Mouse (Mus musculus): Measurements from ENCODE around the gene Nr2c2ap.

Nr2c2ap gene

GRCm38 (mm10) chr8:70131166-70131883 is at the start of gene Nr2c2ap:
Gene Nr2c2ap, plus strand, starts transcription at chr8:70131333.
- H3K27me3 ChIP-seq (ENCODE audit: control insufficient read depth, insufficient read depth, low read length, poor library complexity, severe bottlenecking), result no peaks in the 10 kb centered on the region
- peak; percentile 95 for DNase-seq (ENCODE audit: low read depth, low spot score)
- H3K36me3 ChIP-seq (ENCODE audit: control insufficient read depth, insufficient read depth, low read length, poor library complexity, severe bottlenecking), result no peaks in the 10 kb centered on the region; the same call in 1 of the 2 replicates

- Histone ChIP-seq H3K27me3 (ENCODE audit: control insufficient read depth, insufficient read depth, low read length, poor library complexity, severe bottlenecking) (no peaks in the 10 kb centered on the region; the same call in 1 of the 2 replicates), H3K36me3 (ENCODE audit: control insufficient read depth, insufficient read depth, low read length, poor library complexity, severe bottlenecking) (no peaks in the 10 kb centered on the region)
- DNase-seq (ENCODE audit: low read depth, low spot score), result no peak
These were observed 49.2 kb upstream of the Nr2c2ap start for GRCm38 (mm10) chr8:70081976-70082375.

GRCm38 (mm10) chr8:70083285-70083684 is 47.8 kb upstream of the Nr2c2ap start, which contains the start of gene Hapln4:
Gene Hapln4, plus strand, starts transcription at chr8:70083457.
- no peaks in the 10 kb centered on the region for H3K36me3 ChIP-seq (ENCODE audit: control insufficient read depth, insufficient read depth, low read length, poor library complexity, severe bottlenecking)
- DNase-seq (ENCODE audit: low read depth, low spot score), result peak; percentile 53
- H3K27me3 ChIP-seq (ENCODE audit: control insufficient read depth, insufficient read depth, low read length, poor library complexity, severe bottlenecking), result no peaks in the 10 kb centered on the region; the same call in 1 of the 2 replicates

GRCm38 (mm10) chr8:70084191-70085065 is 46.7 kb upstream of the Nr2c2ap start:
- no peak for DNase-seq (ENCODE audit: low read depth, low spot score)
- Histone ChIP-seq H3K27me3 (ENCODE audit: control insufficient read depth, insufficient read depth, low read length, poor library complexity, severe bottlenecking) (no peaks in the 10 kb centered on the region; the same call in 1 of the 2 replicates), H3K36me3 (ENCODE audit: control insufficient read depth, insufficient read depth, low read length, poor library complexity, severe bottlenecking) (no peaks in the 10 kb centered on the region)

GRCm38 (mm10) chr8:70086151-70086550 is 45.0 kb upstream of the Nr2c2ap start:
- DNase-seq (ENCODE audit: low read depth, low spot score), result no peak
- H3K27me3 ChIP-seq (ENCODE audit: control insufficient read depth, insufficient read depth, low read length, poor library complexity, severe bottlenecking), result no peaks in the 10 kb centered on the region; the same call in 1 of the 2 replicates
- H3K36me3 ChIP-seq (ENCODE audit: control insufficient read depth, insufficient read depth, low read length, poor library complexity, severe bottlenecking), result no peaks in the 10 kb centered on the region

GRCm38 (mm10) chr8:70087237-70087636 is 43.9 kb upstream of the Nr2c2ap start:
- no peaks in the 10 kb centered on the region; the same call in 1 of the 2 replicates for H3K27me3 ChIP-seq (ENCODE audit: control insufficient read depth, insufficient read depth, low read length, poor library complexity, severe bottlenecking)
- DNase-seq (ENCODE audit: low read depth, low spot score), result no peak
- no peaks in the 10 kb centered on the region for H3K36me3 ChIP-seq (ENCODE audit: control insufficient read depth, insufficient read depth, low read length, poor library complexity, severe bottlenecking)

- H3K36me3 ChIP-seq (ENCODE audit: control insufficient read depth, insufficient read depth, low read length, poor library complexity, severe bottlenecking), result no peaks in the 10 kb centered on the region
- H3K27me3 ChIP-seq (ENCODE audit: control insufficient read depth, insufficient read depth, low read length, poor library complexity, severe bottlenecking), result no peaks in the 10 kb centered on the region; the same call in 1 of the 2 replicates
- peak; percentile 48 for DNase-seq (ENCODE audit: low read depth, low spot score)
These were observed 43.1 kb upstream of the Nr2c2ap start for GRCm38 (mm10) chr8:70087836-70088650.

- Histone ChIP-seq H3K36me3 (ENCODE audit: control insufficient read depth, insufficient read depth, low read length, poor library complexity, severe bottlenecking) (no peaks in the 10 kb centered on the region), H3K27me3 (ENCODE audit: control insufficient read depth, insufficient read depth, low read length, poor library complexity, severe bottlenecking) (no peaks in the 10 kb centered on the region; the same call in 1 of the 2 replicates)
- no peak for DNase-seq (ENCODE audit: low read depth, low spot score)
These were observed 41.7 kb upstream of the Nr2c2ap start for GRCm38 (mm10) chr8:70089296-70089960.

- Histone ChIP-seq H3K36me3 (ENCODE audit: control insufficient read depth, insufficient read depth, low read length, poor library complexity, severe bottlenecking) (no peaks in the 10 kb centered on the region), H3K27me3 (ENCODE audit: control insufficient read depth, insufficient read depth, low read length, poor library complexity, severe bottlenecking) (no peaks in the 10 kb centered on the region)
- DNase-seq (ENCODE audit: low read depth, low spot score), result no peak
These were observed 38.3 kb upstream of the Nr2c2ap start for GRCm38 (mm10) chr8:70092786-70093185.

- no peaks in the 10 kb centered on the region for H3K27me3 ChIP-seq (ENCODE audit: control insufficient read depth, insufficient read depth, low read length, poor library complexity, severe bottlenecking)
- DNase-seq (ENCODE audit: low read depth, low spot score), result no peak
- no peaks in the 10 kb centered on the region for H3K36me3 ChIP-seq (ENCODE audit: control insufficient read depth, insufficient read depth, low read length, poor library complexity, severe bottlenecking)
These were observed 31.9 kb upstream of the Nr2c2ap start for GRCm38 (mm10) chr8:70099276-70099675.

- no peak for DNase-seq (ENCODE audit: low read depth, low spot score)
- H3K36me3 ChIP-seq (ENCODE audit: control insufficient read depth, insufficient read depth, low read length, poor library complexity, severe bottlenecking), result no peaks in the 10 kb centered on the region
- H3K27me3 ChIP-seq (ENCODE audit: control insufficient read depth, insufficient read depth, low read length, poor library complexity, severe bottlenecking), result no peaks in the 10 kb centered on the region
These were observed 30.9 kb upstream of the Nr2c2ap start for GRCm38 (mm10) chr8:70100241-70100640.

GRCm38 (mm10) chr8:70104506-70104905 is 26.6 kb upstream of the Nr2c2ap start:
- no peaks in the 10 kb centered on the region for H3K36me3 ChIP-seq (ENCODE audit: control insufficient read depth, insufficient read depth, low read length, poor library complexity, severe bottlenecking)
- peak; percentile 84 for DNase-seq (ENCODE audit: low read depth, low spot score)

GRCm38 (mm10) chr8:70104922-70105321 is 26.2 kb upstream of the Nr2c2ap start:
- DNase-seq (ENCODE audit: low read depth, low spot score), result no peak
- Histone ChIP-seq H3K27me3 (ENCODE audit: control insufficient read depth, insufficient read depth, low read length, poor library complexity, severe bottlenecking) (no peaks in the 10 kb centered on the region), H3K36me3 (ENCODE audit: control insufficient read depth, insufficient read depth, low read length, poor library complexity, severe bottlenecking) (no peaks in the 10 kb centered on the region)

More at GRCm38 (mm10) chr8:70104506-70104905, 26.6 kb upstream of the Nr2c2ap start:
- no peaks in the 10 kb centered on the region for H3K27me3 ChIP-seq (ENCODE audit: control insufficient read depth, insufficient read depth, low read length, poor library complexity, severe bottlenecking)

GRCm38 (mm10) chr8:70110451-70110850 is 20.7 kb upstream of the Nr2c2ap start:
- no peaks in the 10 kb centered on the region for H3K27me3 ChIP-seq (ENCODE audit: control insufficient read depth, insufficient read depth, low read length, poor library complexity, severe bottlenecking)
- H3K36me3 ChIP-seq (ENCODE audit: control insufficient read depth, insufficient read depth, low read length, poor library complexity, severe bottlenecking), result no peaks in the 10 kb centered on the region
- DNase-seq (ENCODE audit: low read depth, low spot score), result peak; percentile 63
